Mouse (Mus musculus) E14TG2a.4 (cell line): ENCODE results near the gene Tubb4a.

Experiments
- H3K27me3 ChIP-seq: 2 replicates; pipeline ENCODE4 v1.6.1; 2014; ENCODE audit warnings: low read length, control low read depth; ENCODE audit not compliant: insufficient read depth
- H3K36me3 ChIP-seq: 2 replicates; pipeline ENCODE4 v1.6.1; 2014; ENCODE audit warnings: low read length, control low read depth; ENCODE audit not compliant: insufficient read depth
- H3K4me1 ChIP-seq: replicated peaks from 2 replicates; pipeline ENCODE4 v1.6.1; 2014; ENCODE audit warnings: low read depth, low read length, control low read depth
- H3K4me3 ChIP-seq: replicated peaks from 2 replicates; pipeline ENCODE4 v1.5.1; 2014; ENCODE audit warnings: mild to moderate bottlenecking, low read length
- H3K9me3 ChIP-seq: 2 replicates; pipeline ENCODE4 v1.6.1; 2014; ENCODE audit warnings: low read length, control low read depth
- CTCF ChIP-seq: conservative IDR thresholded peaks from 2 replicates; pipeline ENCODE4 v1.5.1; 2014; ENCODE audit warnings: low read length
- NANOG ChIP-seq: IDR thresholded peaks from 2 replicates; pipeline ENCODE4 v1.6.1; 2014; ENCODE audit warnings: borderline replicate concordance, low read length, mixed read lengths
- POU5F1 ChIP-seq: IDR thresholded peaks from 2 replicates; pipeline ENCODE4 v1.6.1; 2014; ENCODE audit warnings: low read length, borderline replicate concordance

The Tubb4a gene

GRCm38 (mm10) chr17:57031661-57032420 lies 55.7 kb downstream of the Tubb4a start:
- no peaks in the 10 kb centered on the region for H3K9me3 ChIP-seq
- TF ChIP-seq CTCF (no peak), NANOG (peak; percentile 6; the same call in 1 of the 2 replicates), POU5F1 (no peak)
- peaks cover 54% of the 10 kb centered on the region for H3K4me1 ChIP-seq
- peak overlapping the region; percentile 93 for H3K4me3 ChIP-seq
- peaks cover 6% of the 10 kb centered on the region for H3K27me3 ChIP-seq
- peaks cover 30% of the 10 kb centered on the region for H3K36me3 ChIP-seq

- H3K27me3 ChIP-seq = 0 out of 2 replicates have a peak, but pooled peaks cover 2% of the 10 kb centered on the region
- H3K36me3 ChIP-seq = peaks cover 38% of the 10 kb centered on the region
- peaks cover 57% of the 10 kb centered on the region for H3K4me1 ChIP-seq
- H3K9me3 ChIP-seq = no peaks in the 10 kb centered on the region
- peak within 1 kb of the TSS; percentile 93 for H3K4me3 ChIP-seq
- TF ChIP-seq CTCF (no peak), NANOG (no peak)
Measured at GRCm38 (mm10) chr17:57030931-57031660, 56.5 kb downstream of the Tubb4a start, which contains the start of gene Khsrp. Gene Khsrp (minus strand): TSS chr17:57031522.
